Mouse (Mus musculus) left cerebral cortex, adult 2 months (tissue): ENCODE measurements at regions not wholly inside any gene's neighbourhood (a gene's known extent, or its start where the extent isn't known, plus 50 kb on each side); places are given as distances from the start of the nearest gene placed in this dataset.
A peak's percentile ranks its signal among the peaks of the same experiment; 100 is the strongest.

Source experiments
- DNase-seq, 2 experiments: peaks; one replicate each; pipeline ENCODE4 v3.0.0; 2021 to 2022; ENCODE audit warnings: low spot score in 2 of 2, mixed read lengths in 1 of 2; ENCODE audit errors: extremely low spot score in 1 of 2
- H3K27ac ChIP-seq: fragments of 200-600 bp; 2 replicates; pipeline ENCODE4 v1.8.1; 2022
- H3K4me3 ChIP-seq: fragments of 200-600 bp; 2 replicates; pipeline ENCODE4 v1.8.1; 2022
- CTCF ChIP-seq: fragments of 200-600 bp; IDR thresholded peaks from 2 replicates; pipeline ENCODE4 v1.8.1; 2022; ENCODE audit warnings: antibody characterized with exemption, mild to moderate bottlenecking, moderate library complexity
- intact Hi-C: fragments of 180-260 bp; cut with DNase I; formaldehyde crosslinking; loops from one replicate; pipeline ENCODE4 v1.15.1; 2025

GRCm38 (mm10) chr7:138620896-138621655 is 223.5 kb upstream of the Tcerg1l start:
- Histone ChIP-seq H3K4me3 (no peak overlapping the region), H3K27ac (peak overlapping the region; percentile 55)
- DNase-seq, result no peak
- no peak for TF ChIP-seq CTCF
- intact Hi-C loops, result no loop called here

- intact Hi-C loops, result no loop called here
- no peak for TF ChIP-seq CTCF
- Histone ChIP-seq H3K4me3 (no peak overlapping the region), H3K27ac (peak overlapping the region; percentile 63)
- DNase-seq, result peak in 1 of 2 experiments; percentile 18
These were observed 222.7 kb upstream of the Tcerg1l start for GRCm38 (mm10) chr7:138620080-138620684.

GRCm38 (mm10) chr7:138616468-138616867 is 218.9 kb upstream of the Tcerg1l start:
- DNase-seq, result no peak
- Histone ChIP-seq H3K4me3 (no peak overlapping the region), H3K27ac (no peak overlapping the region)
- TF ChIP-seq CTCF, result no peak
- intact Hi-C loops, result no loop called here

- Histone ChIP-seq H3K4me3 (no peak overlapping the region), H3K27ac (no peak overlapping the region)
- intact Hi-C loops, result no loop called here
- TF ChIP-seq CTCF, result no peak
- no peak for DNase-seq
These were observed 212.1 kb upstream of the Tcerg1l start for GRCm38 (mm10) chr7:138609605-138610004.

GRCm38 (mm10) chr7:138609124-138609523 is 211.6 kb upstream of the Tcerg1l start:
- intact Hi-C loops, result no loop called here
- TF ChIP-seq CTCF, result no peak
- no peak for DNase-seq
- no peak overlapping the region for H3K27ac ChIP-seq
- no peak overlapping the region for H3K4me3 ChIP-seq

GRCm38 (mm10) chr7:138606363-138606964 is 208.9 kb upstream of the Tcerg1l start:
- H3K27ac ChIP-seq, result no peak overlapping the region
- H3K4me3 ChIP-seq, result no peak overlapping the region
- intact Hi-C loops, result no loop called here
- no peak for DNase-seq
- TF ChIP-seq CTCF, result no peak

GRCm38 (mm10) chr7:138605923-138606322 is 208.4 kb upstream of the Tcerg1l start:
- H3K4me3 ChIP-seq, result no peak overlapping the region
- H3K27ac ChIP-seq, result no peak overlapping the region
- no peak for TF ChIP-seq CTCF
- intact Hi-C loops, result no loop called here
- no peak for DNase-seq

- no peak for TF ChIP-seq CTCF
- intact Hi-C loops, result no loop called here
- DNase-seq, result no peak
- H3K27ac ChIP-seq, result no peak overlapping the region
- H3K4me3 ChIP-seq, result no peak overlapping the region
These were observed 204.2 kb upstream of the Tcerg1l start for GRCm38 (mm10) chr7:138601749-138602148.

GRCm38 (mm10) chr7:138593344-138593743 is 195.8 kb upstream of the Tcerg1l start:
- TF ChIP-seq CTCF, result no peak

GRCm38 (mm10) chr7:138567352-138567751 is 169.8 kb upstream of the Tcerg1l start:
- H3K27ac ChIP-seq, result no peak overlapping the region
- no peak for DNase-seq
- no peak for TF ChIP-seq CTCF
- no peak overlapping the region for H3K4me3 ChIP-seq
- intact Hi-C loops, result no loop called here

More at GRCm38 (mm10) chr7:138593344-138593743, 195.8 kb upstream of the Tcerg1l start:
- no peak overlapping the region for H3K4me3 ChIP-seq
- intact Hi-C loops, result no loop called here
- no peak overlapping the region for H3K27ac ChIP-seq
- no peak for DNase-seq

GRCm38 (mm10) chr7:138551629-138552028 is 154.1 kb upstream of the Tcerg1l start:
- TF ChIP-seq CTCF, result no peak
- Histone ChIP-seq H3K27ac (no peak overlapping the region), H3K4me3 (no peak overlapping the region)
- intact Hi-C loops, result no loop called here
- DNase-seq, result no peak

- DNase-seq, result peak in 1 of 2 experiments; percentile 17
- Histone ChIP-seq H3K27ac (peak overlapping the region; percentile 57; the same call in 1 of the 2 replicates), H3K4me3 (no peak overlapping the region)
- TF ChIP-seq CTCF, result no peak
- intact Hi-C loops, result no loop called here
These were observed 150.4 kb upstream of the Tcerg1l start for GRCm38 (mm10) chr7:138547881-138548280.
